Mouse (Mus musculus): ENCODE results near the gene Gdf10. TPM values are rescaled to one million over a fixed set of nuclear protein-coding genes. Genes with fewer than 3 reads are reported as not detected.

Gdf10 gene
- total RNA-seq (2015) (not detected in 2 replicates), total RNA-seq (2017) (not detected in 2 replicates)

- no peak for ATAC-seq (ENCODE audit: poor library complexity, severe bottlenecking)
Measured at GRCm38 (mm10) chr14:33923168-33924070, at the start of gene Gdf10. TSS of gene Gdf10 (plus strand) at chr14:33923587.

GRCm38 (mm10) chr14:33878826-33879225 is 44.6 kb upstream of the Gdf10 start:
- no peak for ATAC-seq (ENCODE audit: poor library complexity, severe bottlenecking)

- no peak for ATAC-seq (ENCODE audit: poor library complexity, severe bottlenecking)
Measured at GRCm38 (mm10) chr14:33880236-33880635, 43.2 kb upstream of the Gdf10 start.

GRCm38 (mm10) chr14:33881471-33881870 is 41.9 kb upstream of the Gdf10 start:
- ATAC-seq (ENCODE audit: poor library complexity, severe bottlenecking), result no peak

GRCm38 (mm10) chr14:33883046-33883445 is 40.3 kb upstream of the Gdf10 start:
- no peak for ATAC-seq (ENCODE audit: poor library complexity, severe bottlenecking)

- ATAC-seq (ENCODE audit: poor library complexity, severe bottlenecking), result no peak
Measured at GRCm38 (mm10) chr14:33885466-33885865, 37.9 kb upstream of the Gdf10 start.

GRCm38 (mm10) chr14:33888387-33889035 is 34.9 kb upstream of the Gdf10 start:
- ATAC-seq (ENCODE audit: poor library complexity, severe bottlenecking), result no peak

- no peak for ATAC-seq (ENCODE audit: poor library complexity, severe bottlenecking)
Measured at GRCm38 (mm10) chr14:33889971-33890370, 33.4 kb upstream of the Gdf10 start.

GRCm38 (mm10) chr14:33891507-33891906 is 31.9 kb upstream of the Gdf10 start:
- ATAC-seq (ENCODE audit: poor library complexity, severe bottlenecking), result no peak

GRCm38 (mm10) chr14:33895777-33896176 is 27.6 kb upstream of the Gdf10 start:
- no peak for ATAC-seq (ENCODE audit: poor library complexity, severe bottlenecking)

- no peak for ATAC-seq (ENCODE audit: poor library complexity, severe bottlenecking)
Measured at GRCm38 (mm10) chr14:33896628-33897300, 26.6 kb upstream of the Gdf10 start.

GRCm38 (mm10) chr14:33902783-33903182 is 20.6 kb upstream of the Gdf10 start:
- ATAC-seq (ENCODE audit: poor library complexity, severe bottlenecking), result no peak

GRCm38 (mm10) chr14:33903199-33903598 is 20.2 kb upstream of the Gdf10 start:
- ATAC-seq (ENCODE audit: poor library complexity, severe bottlenecking), result no peak

- ATAC-seq (ENCODE audit: poor library complexity, severe bottlenecking), result no peak
Measured at GRCm38 (mm10) chr14:33904851-33905250, 18.5 kb upstream of the Gdf10 start.

- ATAC-seq (ENCODE audit: poor library complexity, severe bottlenecking), result no peak
Measured at GRCm38 (mm10) chr14:33913727-33914126, 9.7 kb upstream of the Gdf10 start.

- no peak for ATAC-seq (ENCODE audit: poor library complexity, severe bottlenecking)
Measured at GRCm38 (mm10) chr14:33914206-33914605, 9.2 kb upstream of the Gdf10 start.

GRCm38 (mm10) chr14:33920727-33921559 is 2.4 kb upstream of the Gdf10 start:
- no peak for ATAC-seq (ENCODE audit: poor library complexity, severe bottlenecking)

GRCm38 (mm10) chr14:33922771-33923167 is 618 bp upstream of the Gdf10 start:
- no peak for ATAC-seq (ENCODE audit: poor library complexity, severe bottlenecking)

GRCm38 (mm10) chr14:33931853-33932252 is 8.5 kb downstream of the Gdf10 start:
- ATAC-seq (ENCODE audit: poor library complexity, severe bottlenecking), result no peak

GRCm38 (mm10) chr14:33932935-33933703 is 9.7 kb downstream of the Gdf10 start:
- ATAC-seq (ENCODE audit: poor library complexity, severe bottlenecking), result no peak

All from megakaryocyte, adult 5-6 weeks (primary cell).